Mouse (Mus musculus): Measurements from ENCODE around the gene Car6.

Car6 gene

GRCm38 (mm10) chr4:150201232-150201631 is at the start of gene Car6:
TSS of gene Car6 (minus strand) at chr4:150201332.
- in situ Hi-C loops (cut with MboI): no loop called here

GRCm38 (mm10) chr4:150249731-150250270 is 48.7 kb upstream of the Car6 start:
- in situ Hi-C loops (cut with MboI): loop anchor here (25.0 kb wide), 1 partner anchor 212 kb away; no protein-coding TSS in a partner anchor

GRCm38 (mm10) chr4:150248917-150249316 is 47.8 kb upstream of the Car6 start:
- in situ Hi-C loops (cut with MboI): no loop called here

- in situ Hi-C loops (cut with MboI): no loop called here
These were observed 46.9 kb upstream of the Car6 start for GRCm38 (mm10) chr4:150248009-150248408.

DNA sequence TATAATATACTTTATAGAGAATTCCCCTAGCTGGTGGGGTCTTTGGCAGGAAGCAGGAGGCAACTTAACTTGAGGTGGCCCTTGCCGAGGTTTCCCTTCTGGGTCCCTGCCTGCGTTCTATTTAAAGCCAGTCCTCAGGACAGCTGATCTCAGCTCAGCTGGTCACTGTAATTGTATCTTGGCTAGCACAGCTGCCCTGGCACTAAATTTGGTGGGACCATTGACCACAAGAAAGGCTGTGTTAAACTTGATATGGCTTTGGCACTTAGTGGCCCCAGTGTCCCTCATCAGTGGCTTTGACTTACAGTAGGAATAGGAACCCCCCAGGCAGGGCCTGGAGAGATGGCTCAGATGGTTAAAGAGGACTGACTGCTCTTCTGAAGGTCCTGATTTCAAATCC is 44.7 kb upstream of the Car6 start:
- in situ Hi-C loops (cut with MboI): no loop called here

GRCm38 (mm10) chr4:150242745-150243144 is 41.6 kb upstream of the Car6 start:
- in situ Hi-C loops (cut with MboI): no loop called here

- in situ Hi-C loops (cut with MboI): no loop called here
These were observed 40.6 kb upstream of the Car6 start for GRCm38 (mm10) chr4:150241708-150242107.

DNA sequence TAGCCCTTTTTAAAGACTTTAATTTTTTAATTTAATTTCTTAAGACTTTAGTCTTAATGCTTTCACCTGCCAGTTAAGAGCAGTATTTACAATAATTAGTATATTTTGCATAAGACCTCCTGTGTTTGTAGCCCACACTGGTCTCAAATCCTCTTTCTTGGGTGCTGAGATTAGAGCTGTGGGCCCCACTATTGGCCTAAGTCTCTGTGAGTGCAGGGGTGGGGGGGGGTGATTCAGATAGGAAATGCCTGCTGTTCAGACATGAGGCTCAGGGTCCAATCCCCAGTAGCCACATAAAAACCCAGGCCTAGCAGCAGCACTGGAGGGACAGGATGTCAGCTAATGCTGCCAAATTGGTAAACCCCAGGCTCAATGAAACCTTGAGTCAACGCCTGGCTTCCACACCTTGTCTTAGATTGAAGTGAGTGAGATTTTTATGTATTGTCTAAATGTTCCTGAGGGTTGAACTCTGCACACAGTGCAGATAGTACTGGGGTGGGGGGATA is 39.3 kb upstream of the Car6 start:
- in situ Hi-C loops (cut with MboI): no loop called here

DNA sequence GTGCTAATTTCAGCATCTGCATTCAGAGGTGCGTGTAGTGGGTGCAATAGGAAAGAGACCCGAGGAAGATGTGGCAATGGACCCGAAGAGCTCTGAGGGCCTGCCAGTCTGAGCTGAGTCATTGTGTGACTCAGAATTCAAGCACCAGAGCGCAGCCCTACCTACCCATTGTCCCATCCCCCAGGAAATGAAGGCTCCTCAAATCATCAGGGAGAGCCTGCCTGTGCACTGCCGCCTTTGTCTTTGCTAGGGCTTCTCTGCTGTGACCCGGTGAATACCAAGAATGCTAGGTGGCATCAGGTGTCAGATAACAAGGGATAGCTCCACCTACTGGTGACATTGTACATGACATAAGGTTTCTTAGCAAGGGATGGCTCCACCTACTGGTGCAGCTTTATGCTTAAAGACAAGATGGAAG is 38.8 kb upstream of the Car6 start:
- in situ Hi-C loops (cut with MboI): no loop called here

DNA sequence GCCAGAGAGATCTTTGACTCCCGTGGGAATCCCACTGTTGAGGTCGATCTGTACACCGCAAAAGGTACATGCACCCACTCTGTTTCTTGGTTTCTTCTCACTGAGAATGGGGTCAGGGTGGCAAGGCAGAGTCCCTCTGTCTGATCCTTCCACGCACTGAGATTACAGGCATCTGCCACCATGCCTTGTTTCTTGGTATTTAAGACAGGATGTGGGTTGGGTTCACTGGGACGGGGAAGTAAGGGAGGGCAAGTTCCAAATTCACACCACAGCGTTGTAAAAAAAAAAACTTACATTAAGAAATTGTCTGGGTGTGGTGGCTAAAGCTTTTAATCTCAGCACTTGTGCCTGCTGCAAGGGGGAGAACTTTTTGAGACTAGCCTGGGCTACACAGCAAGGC is 38.4 kb upstream of the Car6 start:
- in situ Hi-C loops (cut with MboI): no loop called here

DNA sequence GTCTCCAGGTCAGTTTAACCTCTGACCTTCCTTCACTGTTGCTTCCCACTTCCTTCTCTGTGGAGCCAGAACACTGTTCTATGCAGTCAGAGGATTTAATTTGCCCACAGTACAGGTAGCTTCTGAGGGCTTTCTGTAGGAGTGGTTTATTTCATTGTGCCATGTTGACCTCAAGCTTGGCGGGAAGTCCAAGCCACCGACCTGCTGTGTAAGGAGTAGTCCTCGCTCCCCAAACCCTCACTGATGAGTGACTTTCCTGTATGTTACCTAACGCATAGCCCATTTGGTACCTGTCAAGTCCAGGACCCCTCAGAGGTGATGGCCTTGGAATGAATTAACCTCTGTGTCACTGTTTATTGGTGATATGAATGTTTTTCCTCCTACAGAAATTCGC is 38.0 kb upstream of the Car6 start:
- in situ Hi-C loops (cut with MboI): no loop called here

GRCm38 (mm10) chr4:150238433-150239086 is 37.4 kb upstream of the Car6 start:
- in situ Hi-C loops (cut with MboI): no loop called here

- in situ Hi-C loops (cut with MboI): no loop called here
These were observed 36.7 kb upstream of the Car6 start for GRCm38 (mm10) chr4:150237636-150238361.

GRCm38 (mm10) chr4:150236521-150237481 is 35.7 kb upstream of the Car6 start, which contains the start of gene Eno1:
TSS of gene Eno1 (plus strand) at chr4:150236721.
- in situ Hi-C loops (cut with MboI): no loop called here

- in situ Hi-C loops (cut with MboI): no loop called here
These were observed 34.9 kb upstream of the Car6 start for GRCm38 (mm10) chr4:150236031-150236430.

DNA sequence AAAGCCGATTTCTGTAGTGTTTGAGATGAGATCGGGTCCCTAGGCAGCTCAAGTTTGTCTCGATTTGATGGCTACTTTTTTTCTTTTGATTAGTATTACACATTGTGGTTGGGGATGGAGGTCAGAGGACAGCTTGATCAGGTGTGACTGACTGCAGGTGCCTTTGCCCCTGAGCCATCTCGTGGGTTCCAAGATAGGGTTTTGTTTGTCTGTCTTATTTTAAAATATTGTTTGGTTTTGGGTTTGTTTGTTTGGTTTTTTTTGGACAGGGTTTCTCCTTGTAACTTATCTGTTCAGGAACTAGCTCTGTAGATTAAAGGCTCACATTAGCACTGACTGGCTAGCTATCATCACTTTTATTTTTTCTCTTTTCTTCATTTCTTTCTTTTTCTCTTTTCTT is 34.5 kb upstream of the Car6 start:
- in situ Hi-C loops (cut with MboI): no loop called here

DNA sequence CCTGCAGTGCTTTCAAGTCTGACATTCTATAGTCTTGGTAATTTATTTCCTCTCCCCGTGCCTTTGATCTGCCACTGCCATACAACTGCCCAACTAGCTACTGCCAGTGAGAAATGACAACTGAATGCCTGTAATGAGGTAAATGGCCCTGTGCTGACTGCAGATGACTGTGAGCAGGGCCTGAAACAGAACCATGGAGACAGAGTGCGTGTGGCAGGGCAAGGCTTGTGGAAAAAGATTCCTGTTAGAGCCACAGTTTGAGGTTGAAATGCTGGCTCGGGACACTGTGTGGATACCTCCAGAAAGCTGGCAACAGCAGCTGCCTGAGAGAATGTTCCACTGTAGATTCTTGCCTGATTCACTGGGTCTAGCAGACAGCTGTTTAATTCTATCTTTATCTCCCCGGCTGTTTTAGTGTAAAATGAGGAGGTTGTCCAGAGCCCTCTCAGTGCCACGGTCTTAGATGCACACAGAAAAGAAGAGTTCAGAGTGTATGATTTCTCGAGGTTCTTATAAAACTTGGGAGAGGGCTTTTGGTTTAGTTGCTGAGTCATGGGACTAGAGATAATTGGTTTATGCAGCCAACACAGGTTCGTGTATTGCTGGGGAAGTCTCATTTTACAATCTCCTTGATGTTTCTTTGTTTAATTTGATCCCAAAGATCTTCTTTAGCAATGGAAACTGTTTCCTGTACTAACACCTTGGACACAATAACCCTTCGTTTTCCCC is 33.6 kb upstream of the Car6 start:
- in situ Hi-C loops (cut with MboI): no loop called here

GRCm38 (mm10) chr4:150231871-150232270 is 30.7 kb upstream of the Car6 start:
- in situ Hi-C loops (cut with MboI): no loop called here

DNA sequence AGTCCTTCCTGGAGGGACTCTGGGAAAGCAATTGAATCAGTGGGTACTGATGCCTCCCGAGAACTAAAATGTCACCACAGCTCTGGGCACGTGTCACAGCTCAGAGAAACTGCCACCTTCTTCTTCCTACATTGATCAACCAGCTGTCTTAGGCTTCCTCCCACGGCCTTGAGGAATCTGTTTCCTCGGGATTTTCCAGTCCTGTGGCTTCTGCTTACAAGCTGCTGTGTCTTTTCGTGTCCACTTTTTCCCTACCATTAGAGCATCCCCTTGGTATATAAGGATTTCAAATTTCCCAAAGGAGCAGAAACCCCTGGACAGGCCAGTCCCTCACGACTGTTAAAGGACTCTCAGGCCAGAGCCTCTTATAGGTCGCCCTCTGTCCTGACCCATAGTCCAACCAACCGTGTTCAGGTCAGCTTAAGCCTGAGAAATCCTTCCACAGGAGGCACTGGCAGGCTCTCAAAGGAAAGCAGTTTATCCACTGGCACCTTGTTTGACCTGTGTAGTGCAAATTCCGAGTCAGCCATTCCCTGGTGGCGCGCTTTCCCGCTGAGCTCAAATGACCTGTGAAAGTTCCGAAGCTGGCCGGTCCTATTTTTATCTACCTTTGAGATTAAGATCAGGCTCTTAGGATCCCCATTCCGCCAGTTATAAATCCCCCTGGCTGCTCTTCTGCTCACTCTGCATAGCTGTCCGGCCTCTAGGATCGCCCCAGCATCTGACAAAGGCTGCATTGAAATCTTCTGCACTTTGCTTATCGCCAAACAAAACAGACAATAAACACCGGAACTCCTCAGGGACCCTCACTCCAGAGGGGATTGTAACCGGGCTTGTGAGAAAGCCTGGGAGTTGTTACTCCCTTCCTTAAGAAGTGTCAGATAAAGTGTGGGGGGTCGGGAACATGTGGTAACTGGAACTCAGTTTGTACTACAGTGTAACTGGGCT is 29.6 kb upstream of the Car6 start:
- in situ Hi-C loops (cut with MboI): no loop called here

Measured in mature B cell (primary cell).